Mouse (Mus musculus) CH12.LX (cell line): ENCODE measurements around the gene Ndc1. TPM values are rescaled to one million over a fixed set of nuclear protein-coding genes. Genes with fewer than 3 reads are reported as not detected.
A peak's percentile ranks its signal among the peaks of the same experiment; 100 is the strongest.

Source experiments
- DNase-seq: peaks from one replicate; pipeline ENCODE4 v3.0.0-alpha.2; 2013; ENCODE audit errors: extremely low read depth
- H3K27ac ChIP-seq: 2 replicates; pipeline ENCODE4 v1.5.1; 2012; ENCODE audit warnings: low read depth, mild to moderate bottlenecking, control low read depth, moderate library complexity; ENCODE audit not compliant: insufficient read depth
- H3K27me3 ChIP-seq: replicated peaks from 2 replicates; pipeline ENCODE3; 2012; ENCODE audit warnings: inconsistent platforms
- H3K36me3 ChIP-seq, 2 experiments: replicated peaks in 1 of 2; 2 replicates each; pipeline versions ENCODE3 to v1.6.1; 2012; ENCODE audit warnings: inconsistent platforms in 1 of 2, low read length in 1 of 2, mild to moderate bottlenecking in 1 of 2, mixed read lengths in 1 of 2, moderate library complexity in 1 of 2; ENCODE audit not compliant: control insufficient read depth in 1 of 2, insufficient read depth in 1 of 2
- H3K4me1 ChIP-seq, 2 experiments: 2 replicates each; pipeline ENCODE4 v1.6.1; 2012; ENCODE audit warnings: inconsistent platforms in 1 of 2, moderate library complexity in 1 of 2; ENCODE audit not compliant: insufficient read depth in 2 of 2, control insufficient read depth in 1 of 2
- H3K4me2 ChIP-seq: 2 replicates; pipeline ENCODE4 v1.6.1; 2012; ENCODE audit warnings: low read depth, mild to moderate bottlenecking, control low read depth; ENCODE audit not compliant: poor library complexity, insufficient read depth, severe bottlenecking
- H3K4me3 ChIP-seq, 3 experiments: fragments of 150-350 bp in 1 of 3; sonication (generic) in 1 of 3; replicated peaks in 1 of 3; 2 replicates each; pipeline versions ENCODE3 to v1.5.1; 2011 to 2012; ENCODE audit warnings: low read depth in 2 of 3, low read length in 2 of 3, mild to moderate bottlenecking in 2 of 3, moderate library complexity in 2 of 3, control low read depth in 1 of 3, improper control_type of control experiment in 1 of 3, inconsistent platforms in 1 of 3, mixed read lengths in 1 of 3; ENCODE audit not compliant: poor library complexity in 1 of 3
- H3K79me2 ChIP-seq: replicated peaks from 2 replicates; pipeline ENCODE4 v1.6.1; 2012; ENCODE audit warnings: mild to moderate bottlenecking, moderate library complexity; ENCODE audit not compliant: control insufficient read depth, poor library complexity, insufficient read depth, severe bottlenecking; ENCODE audit errors: extremely low read depth
- H3K9ac ChIP-seq: 2 replicates; pipeline ENCODE4 v1.6.1; 2012; ENCODE audit warnings: low read depth, mild to moderate bottlenecking, control low read depth, moderate library complexity; ENCODE audit not compliant: insufficient read depth
- H3K9me3 ChIP-seq: replicated peaks from 2 replicates; pipeline ENCODE3; 2012; ENCODE audit warnings: low read length, inconsistent platforms, mixed read lengths
- CTCF ChIP-seq, 2 experiments: IDR thresholded peaks in 1 of 2; conservative IDR thresholded peaks in 1 of 2; 2 replicates each; pipeline ENCODE4 v1.5.1; 2011 to 2012; ENCODE audit warnings: low read depth in 2 of 2, low read length in 2 of 2, improper control_type of control experiment in 1 of 2, inconsistent platforms in 1 of 2, mild to moderate bottlenecking in 1 of 2, moderate library complexity in 1 of 2
- ELF1 ChIP-seq: IDR thresholded peaks from 2 replicates; pipeline ENCODE4 v1.6.1; 2014; ENCODE audit warnings: low read depth, mild to moderate bottlenecking, inconsistent platforms, low read length, improper control_type of control experiment
- EP300 ChIP-seq: IDR thresholded peaks from 2 replicates; pipeline ENCODE4 v1.6.1; 2011; ENCODE audit warnings: low read length, improper control_type of control experiment
- IRF4 ChIP-seq: IDR thresholded peaks from 2 replicates; pipeline ENCODE4 v1.6.1; 2014; ENCODE audit warnings: low read depth, mild to moderate bottlenecking, inconsistent platforms, low read length, improper control_type of control experiment
- JUN ChIP-seq: IDR thresholded peaks from 2 replicates; pipeline ENCODE4 v1.6.1; 2011; ENCODE audit warnings: low read depth, mild to moderate bottlenecking, low read length, improper control_type of control experiment, moderate library complexity; ENCODE audit not compliant: insufficient read depth
- JUND ChIP-seq: conservative IDR thresholded peaks from 2 replicates; pipeline ENCODE4 v1.6.1; 2011; ENCODE audit warnings: low read depth, low read length, improper control_type of control experiment
- KAT2A ChIP-seq: IDR thresholded peaks from 2 replicates; pipeline ENCODE4 v1.6.1; 2012; ENCODE audit warnings: low read length, improper control_type of control experiment, inconsistent platforms; ENCODE audit not compliant: insufficient replicate concordance
- MAZ ChIP-seq: IDR thresholded peaks from 2 replicates; pipeline ENCODE4 v1.6.1; 2012; ENCODE audit warnings: low read depth, mild to moderate bottlenecking, inconsistent platforms, low read length, improper control_type of control experiment, moderate library complexity
- MYC ChIP-seq: IDR thresholded peaks from 2 replicates; pipeline ENCODE4 v1.6.1; 2011; ENCODE audit warnings: low read depth, mild to moderate bottlenecking, improper control_type of control experiment, low read length
- NELFE ChIP-seq: IDR thresholded peaks from 2 replicates; pipeline ENCODE4 v1.6.1; 2011; ENCODE audit warnings: low read depth, low read length, improper control_type of control experiment
- POLR2A ChIP-seq: IDR thresholded peaks from 2 replicates; pipeline ENCODE4 v1.6.1; 2011; ENCODE audit warnings: low read depth, mild to moderate bottlenecking, improper control_type of control experiment, low read length
- POLR2AphosphoS2 ChIP-seq: IDR thresholded peaks from 2 replicates; pipeline ENCODE4 v1.6.1; 2011; ENCODE audit warnings: low read depth, low read length, improper control_type of control experiment
- RAD21 ChIP-seq: IDR thresholded peaks from 2 replicates; pipeline ENCODE4 v1.6.1; 2011; ENCODE audit warnings: low read depth, mild to moderate bottlenecking, low read length, improper control_type of control experiment, moderate library complexity
- RCOR1 ChIP-seq: conservative IDR thresholded peaks from 2 replicates; pipeline ENCODE4 v1.6.1; 2012; ENCODE audit warnings: low read depth, mild to moderate bottlenecking, inconsistent platforms, low read length, improper control_type of control experiment
- SIN3A ChIP-seq: IDR thresholded peaks from 2 replicates; pipeline ENCODE4 v1.6.1; 2012; ENCODE audit warnings: low read length, improper control_type of control experiment, inconsistent platforms
- SMC3 ChIP-seq: IDR thresholded peaks from 2 replicates; pipeline ENCODE4 v1.6.1; 2011; ENCODE audit warnings: low read depth, low read length, improper control_type of control experiment
- TCF12 ChIP-seq: IDR thresholded peaks from 2 replicates; pipeline ENCODE4 v1.6.1; 2014; ENCODE audit warnings: low read depth, mild to moderate bottlenecking, inconsistent platforms, low read length, improper control_type of control experiment
- ZC3H11A ChIP-seq: IDR thresholded peaks from 2 replicates; pipeline ENCODE4 v1.6.1; 2012; ENCODE audit warnings: low read depth, mild to moderate bottlenecking, inconsistent platforms, low read length, improper control_type of control experiment
- ZKSCAN1 ChIP-seq: IDR thresholded peaks from 2 replicates; pipeline ENCODE4 v1.6.1; 2012; ENCODE audit warnings: low read depth, inconsistent platforms, low read length, improper control_type of control experiment, borderline replicate concordance
- dilution Hi-C: fragments of 300-500 bp; cut with MboI; formaldehyde crosslinking; loops from 2 replicates; pipeline ENCODE4 v1.14.3; 2020; ENCODE audit warnings: low sequenced_read_pairs; ENCODE audit not compliant: extremely low pct_unique_long_range_greater_than_20kb, extremely low pct_ligation_motif_present
- in situ Hi-C: fragments of 300-500 bp; cut with MboI; formaldehyde crosslinking; loops from 3 replicates; pipeline ENCODE4 v1.14.3; 2019; ENCODE audit warnings: low sequenced_read_pairs, low pct_ligation_motif_present, low pct_unique_long_range_greater_than_20kb, mixed read lengths
- polyA plus RNA-seq: library from polyadenylated mRNA; unstranded; fragments of >175 nt; gene quantifications from 2 replicates; pipeline ENCODE4 v1.2.1, GENCODE M21; 2012; ENCODE audit warnings: low read depth; ENCODE audit not compliant: insufficient read length
- total RNA-seq, 2 experiments: library from RNA; depleted of rRNA; stranded (reverse); fragments of 300-350 nt in 1 of 2; fragments of >200 nt in 1 of 2; gene quantifications; 2 replicates each; pipeline ENCODE4 v1.2.3; 2012 to 2014

Ndc1 gene
- total and polyA plus RNA-seq, 3 experiments: 49.1 to 86.5 (median 71.3) TPM

DNA sequence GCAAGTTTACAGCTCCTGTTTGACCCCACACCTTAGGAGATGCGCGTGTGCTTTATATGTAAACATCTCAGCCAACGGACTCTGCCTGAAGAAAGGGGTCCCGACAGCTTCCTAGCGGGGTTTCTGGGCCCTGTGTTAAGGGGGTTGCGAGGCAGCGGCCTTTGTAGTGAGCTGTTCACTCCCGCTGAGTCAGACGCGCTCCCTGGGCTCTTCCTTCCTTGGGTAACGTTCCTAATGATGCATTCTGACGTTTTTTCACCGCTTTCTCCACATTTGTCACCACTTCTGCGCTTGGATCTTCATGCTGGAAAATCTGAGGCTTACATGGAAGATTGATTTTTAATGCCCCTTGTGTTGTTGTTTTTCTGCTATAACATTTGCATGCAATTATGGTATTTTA, 54.1 kb downstream of the Ndc1 start:
- no peaks in the 10 kb centered on the region for H3K9me3 ChIP-seq
- dilution Hi-C loops: no loop called here
- in situ Hi-C loops: loop anchor here (25.0 kb wide), 1 partner anchor 416 kb away; no protein-coding TSS in a partner anchor
- no peaks in the 10 kb centered on the region for H3K27me3 ChIP-seq
- H3K27ac ChIP-seq: no peak overlapping the region
- no peak for DNase-seq
- no peaks in the 10 kb centered on the region for H3K79me2 ChIP-seq
- peaks cover 14 to 36% of the 10 kb centered on the region in 2 experiments for H3K36me3 ChIP-seq
- no peak overlapping the region for H3K9ac ChIP-seq
- H3K4me3 ChIP-seq: no peak overlapping the region
- no peaks in the 10 kb centered on the region for H3K4me1 ChIP-seq
- TF ChIP-seq SIN3A (no peak), IRF4 (no peak), MAZ (no peak), POLR2A (no peak), ZKSCAN1 (no peak), JUN (no peak)
- no peak overlapping the region for H3K4me2 ChIP-seq

- no peak overlapping the region for H3K9ac ChIP-seq
- in situ Hi-C loops: loop anchor here (25.0 kb wide), 1 partner anchor 415 kb away; no protein-coding TSS in a partner anchor
- H3K79me2 ChIP-seq: no peaks in the 10 kb centered on the region
- H3K4me3 ChIP-seq: no peak overlapping the region
- dilution Hi-C loops: no loop called here
- H3K27ac ChIP-seq: no peak overlapping the region
- no peaks in the 10 kb centered on the region for H3K9me3 ChIP-seq
- DNase-seq: no peak
- no peak overlapping the region for H3K4me2 ChIP-seq
- TF ChIP-seq SMC3: peak; percentile 57
- peak in 1 of 2 experiments; percentile 66; a peak in 2 of 4 replicates for TF ChIP-seq CTCF (conservative IDR thresholded peaks at IDR 0.05 in 1 of 2, IDR thresholded peaks at IDR 0.05 in 1 of 2; ENCODE audit: low read depth in 2 of 2, low read length in 2 of 2)
- TF ChIP-seq ELF1: no peak
- peak; percentile 37 for TF ChIP-seq RAD21
- H3K36me3 ChIP-seq: peaks cover 11 to 31% of the 10 kb centered on the region in 2 experiments
- H3K4me1 ChIP-seq: no peaks in the 10 kb centered on the region
- no peaks in the 10 kb centered on the region for H3K27me3 ChIP-seq
Measured at GRCm38 (mm10) chr4:107422176-107422575, 54.6 kb downstream of the Ndc1 start.

DNA sequence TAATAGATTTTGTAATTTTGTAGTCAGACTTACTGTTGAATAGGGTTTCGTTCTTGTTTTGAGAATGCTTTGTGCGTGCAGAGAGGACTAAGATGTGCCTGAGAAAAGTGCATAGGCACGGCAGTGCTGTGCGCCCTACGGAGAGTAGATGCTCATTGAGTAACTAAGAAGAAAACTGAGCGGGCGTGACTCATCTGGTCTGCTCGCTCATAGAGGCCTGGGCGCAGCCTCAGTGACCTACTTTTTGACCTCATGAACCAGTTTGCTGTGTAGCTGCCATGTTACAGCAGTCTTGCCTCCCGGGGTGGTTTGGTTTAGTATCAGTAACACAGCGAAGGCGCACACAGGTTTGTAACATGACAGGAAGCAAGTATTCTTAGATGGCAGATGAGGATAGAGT, 58.0 kb downstream of the Ndc1 start:
- no peak overlapping the region for H3K4me3 ChIP-seq
- H3K36me3 ChIP-seq: peaks cover 0 to 3% of the 10 kb centered on the region in 2 experiments
- no peak overlapping the region for H3K9ac ChIP-seq
- no peak overlapping the region for H3K4me2 ChIP-seq
- dilution Hi-C loops: no loop called here
- no peak for TF ChIP-seq KAT2A
- no peak for TF ChIP-seq ELF1
- no peak for TF ChIP-seq SIN3A
- no peak for TF ChIP-seq MYC
- TF ChIP-seq ZC3H11A: no peak
- TF ChIP-seq TCF12: no peak
- no peak for TF ChIP-seq EP300
- TF ChIP-seq RCOR1: no peak
- no peak for TF ChIP-seq POLR2AphosphoS2
- TF ChIP-seq JUND: no peak
- no peak for TF ChIP-seq NELFE
- no peaks in the 10 kb centered on the region for H3K9me3 ChIP-seq
- H3K4me1 ChIP-seq: no peaks in the 10 kb centered on the region
- no peak overlapping the region for H3K27ac ChIP-seq
- no peaks in the 10 kb centered on the region for H3K27me3 ChIP-seq
- no peaks in the 10 kb centered on the region for H3K79me2 ChIP-seq
- no peak for DNase-seq
- in situ Hi-C loops: no loop called here
